Mouse (Mus musculus) embryonic facial prominence, embryonic 15.5 days (tissue): Measurements from ENCODE around the gene Plekha7. TPM values are rescaled to one million over a fixed set of nuclear protein-coding genes. Genes with fewer than 3 reads are reported as not detected.

Experiments used
- ATAC-seq: fragments of 200-750 bp; cut with Nextera tagmentation; 2 replicates; pipeline ENCODE4 v1.8.0; 2017; ENCODE audit warnings: low read depth, moderate TSS enrichment; ENCODE audit not compliant: insufficient number of reproducible peaks, low FRiP score, low TSS enrichment
- H3K27ac ChIP-seq: fragments of 300-500 bp; sonication (generic); replicated peaks from 2 replicates; pipeline ENCODE4 v1.5.1; 2015; ENCODE audit warnings: mild to moderate bottlenecking, inconsistent platforms
- H3K27me3 ChIP-seq: fragments of 300-500 bp; sonication (generic); 2 replicates; pipeline ENCODE4 v1.6.1; 2015; ENCODE audit warnings: inconsistent platforms
- H3K36me3 ChIP-seq: fragments of 300-500 bp; sonication (generic); 2 replicates; pipeline ENCODE4 v1.6.1; 2015; ENCODE audit warnings: mild to moderate bottlenecking, inconsistent platforms
- H3K4me1 ChIP-seq: fragments of 300-500 bp; sonication (generic); 2 replicates; pipeline ENCODE4 v1.6.1; 2015; ENCODE audit warnings: inconsistent platforms
- H3K4me2 ChIP-seq: fragments of 300-500 bp; sonication (generic); replicated peaks from 2 replicates; pipeline ENCODE4 v1.6.1; 2015; ENCODE audit warnings: mild to moderate bottlenecking, inconsistent platforms
- H3K4me3 ChIP-seq: fragments of 300-500 bp; sonication (generic); replicated peaks from 2 replicates; pipeline ENCODE4 v1.5.1; 2015; ENCODE audit warnings: mild to moderate bottlenecking, inconsistent platforms
- H3K9ac ChIP-seq: fragments of 300-500 bp; sonication (generic); 2 replicates; pipeline ENCODE4 v1.6.1; 2015; ENCODE audit warnings: inconsistent platforms
- H3K9me3 ChIP-seq: fragments of 300-500 bp; sonication (generic); replicated peaks from 2 replicates; pipeline ENCODE4 v1.6.1; 2016; ENCODE audit warnings: inconsistent platforms
- WGBS: fragments of 180-500 bp; shearing (Covaris S2); methylation state at CpG from one replicate; pipeline ENCODE4 v1.1.7; 2015; 5-methylcytosine and 5-hydroxymethylcytosine counted together
- polyA plus RNA-seq: library from polyadenylated mRNA; unstranded; fragments of >200 nt; fragmentation: Nextera tagmentation; extraction: Ambion mirVana; gene quantifications from 2 replicates; pipeline ENCODE4 v1.2.1, GENCODE M21; 2015

Plekha7 gene
- polyA plus RNA-seq, 1 experiment from 2014 or later, result 16.1 TPM

- 93% methylated on average over 11 of the region's 11 CpGs for WGBS
- H3K4me3 ChIP-seq, result no peak overlapping the region
Observed at GRCm38 (mm10) chr7:116248536-116248935, 59.6 kb downstream of the Plekha7 start.

GRCm38 (mm10) chr7:116247377-116247729, 60.8 kb downstream of the Plekha7 start:
- no peak overlapping the region for H3K9ac ChIP-seq
- H3K36me3 ChIP-seq, result no peaks in the 10 kb centered on the region
- no peak overlapping the region for H3K27ac ChIP-seq
- H3K4me1 ChIP-seq, result peaks cover 24% of the 10 kb centered on the region
- no peaks in the 10 kb centered on the region; the same call in 1 of the 2 replicates for H3K27me3 ChIP-seq
- no peak overlapping the region for H3K4me3 ChIP-seq
- no peaks in the 10 kb centered on the region for H3K9me3 ChIP-seq
- WGBS, result 6% methylated on average over 6 of the region's 7 CpGs
- ATAC-seq, result no peak
- H3K4me2 ChIP-seq, result peak overlapping the region; percentile 37; the same call in 1 of the 2 replicates

More at GRCm38 (mm10) chr7:116248536-116248935, 59.6 kb downstream of the Plekha7 start:
- H3K4me2 ChIP-seq, result no peak overlapping the region
- no peaks in the 10 kb centered on the region for H3K27me3 ChIP-seq
- H3K36me3 ChIP-seq, result no peaks in the 10 kb centered on the region
- peaks cover 24% of the 10 kb centered on the region for H3K4me1 ChIP-seq
- ATAC-seq, result no peak
- no peaks in the 10 kb centered on the region for H3K9me3 ChIP-seq
- no peak overlapping the region for H3K9ac ChIP-seq
- H3K27ac ChIP-seq, result no peak overlapping the region

- ATAC-seq, result peak; percentile 8; the same call in 1 of the 2 replicates
- Histone ChIP-seq H3K27ac (0 out of 2 replicates have a peak overlapping the region, but pooled peaks have one; percentile 12), H3K4me3 (peak overlapping the region; percentile 10; the same call in 1 of the 2 replicates), H3K9ac (no peak overlapping the region), H3K36me3 (no peaks in the 10 kb centered on the region), H3K9me3 (no peaks in the 10 kb centered on the region), H3K4me2 (peak overlapping the region; percentile 37), H3K4me1 (peaks cover 24% of the 10 kb centered on the region), H3K27me3 (no peaks in the 10 kb centered on the region; the same call in 1 of the 2 replicates)
- 22% methylated on average over 15 of the region's 15 CpGs for WGBS
Observed at GRCm38 (mm10) chr7:116246696-116247376, 61.3 kb downstream of the Plekha7 start.

GRCm38 (mm10) chr7:116245815-116246695, 62.1 kb downstream of the Plekha7 start:
- Histone ChIP-seq H3K9ac (no peak overlapping the region), H3K9me3 (no peaks in the 10 kb centered on the region), H3K4me2 (peak overlapping the region; percentile 37), H3K4me1 (peaks cover 24% of the 10 kb centered on the region), H3K27me3 (peaks cover 6% of the 10 kb centered on the region), H3K27ac (peak overlapping the region; percentile 6; the same call in 1 of the 2 replicates), H3K4me3 (peak overlapping the region; percentile 10; the same call in 1 of the 2 replicates), H3K36me3 (no peaks in the 10 kb centered on the region)
- WGBS, result 13% methylated on average over 15 of the region's 15 CpGs
- peak; percentile 30; the same call in 1 of the 2 replicates for ATAC-seq

GRCm38 (mm10) chr7:116244302-116245165, 63.6 kb downstream of the Plekha7 start:
- Histone ChIP-seq H3K9ac (no peak overlapping the region), H3K36me3 (no peaks in the 10 kb centered on the region), H3K4me1 (peaks cover 24% of the 10 kb centered on the region), H3K4me2 (no peak overlapping the region), H3K9me3 (no peaks in the 10 kb centered on the region), H3K27ac (no peak overlapping the region), H3K4me3 (no peak overlapping the region), H3K27me3 (peaks cover 6% of the 10 kb centered on the region)
- no peak for ATAC-seq
- WGBS, result 58% methylated on average over 7 of the region's 7 CpGs

- Histone ChIP-seq H3K4me1 (peaks cover 27% of the 10 kb centered on the region), H3K36me3 (no peaks in the 10 kb centered on the region), H3K4me2 (no peak overlapping the region), H3K27me3 (peaks cover 20% of the 10 kb centered on the region), H3K9ac (no peak overlapping the region), H3K27ac (no peak overlapping the region), H3K9me3 (no peaks in the 10 kb centered on the region), H3K4me3 (no peak overlapping the region)
- no peak for ATAC-seq
- 81% methylated on average over 3 of the region's 3 CpGs for WGBS
Observed at GRCm38 (mm10) chr7:116242810-116243209, 65.4 kb downstream of the Plekha7 start.

- Histone ChIP-seq H3K36me3 (no peaks in the 10 kb centered on the region), H3K27me3 (peaks cover 32% of the 10 kb centered on the region), H3K9ac (no peak overlapping the region), H3K4me2 (no peak overlapping the region), H3K9me3 (no peaks in the 10 kb centered on the region), H3K27ac (no peak overlapping the region), H3K4me3 (no peak overlapping the region), H3K4me1 (peaks cover 31% of the 10 kb centered on the region)
- no peak for ATAC-seq
- WGBS, result 46% methylated on average over 7 of the region's 7 CpGs
Observed at GRCm38 (mm10) chr7:116241601-116242000, 66.6 kb downstream of the Plekha7 start.

- H3K27ac ChIP-seq, result no peak overlapping the region
- H3K36me3 ChIP-seq, result no peaks in the 10 kb centered on the region
- H3K9me3 ChIP-seq, result no peaks in the 10 kb centered on the region
- H3K4me1 ChIP-seq, result peaks cover 27% of the 10 kb centered on the region
- ATAC-seq, result no peak
- no peak overlapping the region for H3K4me3 ChIP-seq
- peaks cover 37% of the 10 kb centered on the region for H3K27me3 ChIP-seq
- 70% methylated on average over 12 of the region's 12 CpGs for WGBS
- no peak overlapping the region for H3K4me2 ChIP-seq
- H3K9ac ChIP-seq, result no peak overlapping the region
Observed at GRCm38 (mm10) chr7:116240791-116241474, 67.2 kb downstream of the Plekha7 start.

GRCm38 (mm10) chr7:116240353-116240752, 67.8 kb downstream of the Plekha7 start:
- Histone ChIP-seq H3K9me3 (no peaks in the 10 kb centered on the region), H3K4me2 (no peak overlapping the region), H3K27me3 (peaks cover 37% of the 10 kb centered on the region), H3K4me3 (no peak overlapping the region), H3K36me3 (no peaks in the 10 kb centered on the region), H3K27ac (no peak overlapping the region), H3K9ac (no peak overlapping the region), H3K4me1 (peaks cover 25% of the 10 kb centered on the region)
- 88% methylated on average over 4 of the region's 4 CpGs for WGBS
- no peak for ATAC-seq

- no peak for ATAC-seq
- H3K9ac ChIP-seq, result no peak overlapping the region
- no peaks in the 10 kb centered on the region for H3K36me3 ChIP-seq
- WGBS, result 71% methylated on average over 4 of the region's 4 CpGs
- no peaks in the 10 kb centered on the region for H3K9me3 ChIP-seq
- H3K27me3 ChIP-seq, result peaks cover 37% of the 10 kb centered on the region
- H3K4me2 ChIP-seq, result no peak overlapping the region
- H3K4me3 ChIP-seq, result no peak overlapping the region
- H3K4me1 ChIP-seq, result peaks cover 26% of the 10 kb centered on the region
- H3K27ac ChIP-seq, result no peak overlapping the region
Observed at GRCm38 (mm10) chr7:116238320-116238719, 69.9 kb downstream of the Plekha7 start.
